Mouse (Mus musculus): ENCODE results near the gene Gpc2.

The Gpc2 gene

GRCm38 (mm10) chr5:138279585-138280424 is at the start of gene Gpc2, which contains the start of the genes Gm43720 and Stag3:
TSS of gene Gpc2 (minus strand) at chr5:138280005.
TSS of gene Gm43720 (minus strand) at chr5:138279958.
TSS of gene Stag3 (plus strand) at chr5:138280240.
- peak; percentile 99 for DNase-seq (ENCODE audit: low spot score)

- no peak for DNase-seq (ENCODE audit: low spot score)
These were observed 33.0 kb upstream of the Gpc2 start for GRCm38 (mm10) chr5:138312795-138313194.

GRCm38 (mm10) chr5:138299613-138300012 is 19.8 kb upstream of the Gpc2 start:
- DNase-seq (ENCODE audit: low spot score), result no peak

- DNase-seq (ENCODE audit: low spot score), result no peak
These were observed 14.4 kb upstream of the Gpc2 start for GRCm38 (mm10) chr5:138294158-138294557.

- DNase-seq (ENCODE audit: low spot score), result no peak
These were observed 11.8 kb upstream of the Gpc2 start for GRCm38 (mm10) chr5:138291638-138292037.

GRCm38 (mm10) chr5:138287861-138288260 is 8.1 kb upstream of the Gpc2 start:
- DNase-seq (ENCODE audit: low spot score), result no peak

GRCm38 (mm10) chr5:138283540-138283939 is 3.7 kb upstream of the Gpc2 start:
- no peak for DNase-seq (ENCODE audit: low spot score)

- DNase-seq (ENCODE audit: low spot score), result no peak
These were observed 2.0 kb upstream of the Gpc2 start for GRCm38 (mm10) chr5:138281798-138282197.

- DNase-seq (ENCODE audit: low spot score), result no peak
These were observed 1.0 kb upstream of the Gpc2 start for GRCm38 (mm10) chr5:138280829-138281228.

GRCm38 (mm10) chr5:138280425-138280768 is 592 bp upstream of the Gpc2 start:
- DNase-seq (ENCODE audit: low spot score), result no peak

- no peak for DNase-seq (ENCODE audit: low spot score)
These were observed 1.8 kb downstream of the Gpc2 start for GRCm38 (mm10) chr5:138277994-138278393.

- DNase-seq (ENCODE audit: low spot score), result no peak
These were observed 4.4 kb downstream of the Gpc2 start for GRCm38 (mm10) chr5:138275216-138276050.

GRCm38 (mm10) chr5:138274186-138274585 is 5.6 kb downstream of the Gpc2 start:
- no peak for DNase-seq (ENCODE audit: low spot score)

- peak; percentile 19 for DNase-seq (ENCODE audit: low spot score)
These were observed 7.3 kb downstream of the Gpc2 start, which contains the start of gene Gal3st4 for GRCm38 (mm10) chr5:138272409-138272923. TSS of gene Gal3st4 (minus strand) at chr5:138272840.

GRCm38 (mm10) chr5:138271232-138271631 is 8.6 kb downstream of the Gpc2 start:
- no peak for DNase-seq (ENCODE audit: low spot score)

GRCm38 (mm10) chr5:138268980-138269379 is 10.8 kb downstream of the Gpc2 start:
- DNase-seq (ENCODE audit: low spot score), result no peak

GRCm38 (mm10) chr5:138267114-138267513 is 12.7 kb downstream of the Gpc2 start:
- DNase-seq (ENCODE audit: low spot score), result no peak

GRCm38 (mm10) chr5:138265712-138266111 is 14.1 kb downstream of the Gpc2 start:
- DNase-seq (ENCODE audit: low spot score), result no peak

- no peak for DNase-seq (ENCODE audit: low spot score)
These were observed 15.6 kb downstream of the Gpc2 start for GRCm38 (mm10) chr5:138264207-138264578.

- peak; percentile 88 for DNase-seq (ENCODE audit: low spot score)
These were observed 16.3 kb downstream of the Gpc2 start, which contains the start of gene BC037034 for GRCm38 (mm10) chr5:138263260-138264206. TSS of gene BC037034 (minus strand) at chr5:138264033.

- no peak for DNase-seq (ENCODE audit: low spot score)
These were observed 17.1 kb downstream of the Gpc2 start for GRCm38 (mm10) chr5:138262582-138263240.
